Mouse (Mus musculus) limb, embryonic 10.5 days (tissue): Measurements from ENCODE around the gene Pdgfb. TPM values are rescaled to one million over a fixed set of nuclear protein-coding genes. Genes with fewer than 3 reads are reported as not detected.

Source experiments
- DNase-seq: peaks from one replicate; pipeline ENCODE4 v3.0.0-alpha.2; 2017; ENCODE audit warnings: low spot score
- H3K27ac ChIP-seq: fragments of 300-500 bp; sonication (generic); 2 replicates; pipeline ENCODE4 v1.5.1; 2016; ENCODE audit warnings: mild to moderate bottlenecking
- H3K27me3 ChIP-seq: fragments of 300-500 bp; sonication (generic); 2 replicates; pipeline ENCODE4 v1.6.1; 2016; ENCODE audit warnings: low read depth, mild to moderate bottlenecking; ENCODE audit not compliant: poor library complexity, severe bottlenecking
- H3K36me3 ChIP-seq: fragments of 300-500 bp; sonication (generic); 2 replicates; pipeline ENCODE4 v1.6.1; 2016; ENCODE audit warnings: mild to moderate bottlenecking, moderate library complexity
- H3K4me1 ChIP-seq: fragments of 300-500 bp; sonication (generic); 2 replicates; pipeline ENCODE4 v1.6.1; 2016
- H3K4me3 ChIP-seq: fragments of 300-500 bp; sonication (generic); 2 replicates; pipeline ENCODE4 v1.5.1; 2016; ENCODE audit warnings: mild to moderate bottlenecking, moderate library complexity
- H3K9me3 ChIP-seq: fragments of 300-500 bp; sonication (generic); replicated peaks from 2 replicates; pipeline ENCODE4 v1.6.1; 2016; ENCODE audit warnings: mild to moderate bottlenecking
- WGBS: fragments of 180-500 bp; shearing (Covaris S2); methylation state at CpG from one replicate; pipeline ENCODE4 v1.1.7; 2016; 5-methylcytosine and 5-hydroxymethylcytosine counted together
- polyA plus RNA-seq: library from polyadenylated mRNA; unstranded; fragments of >200 nt; fragmentation: Nextera tagmentation; extraction: Ambion mirVana; gene quantifications from 2 replicates; pipeline ENCODE4 v1.2.1, GENCODE M21; 2016

Pdgfb gene
- polyA plus RNA-seq, 1 experiment from 2014 or later = 1.5 TPM

GRCm38 (mm10) chr15:79962661-79963060 lies 52.1 kb downstream of the Pdgfb start:
- no peaks in the 10 kb centered on the region for H3K36me3 ChIP-seq
- DNase-seq = no peak
- WGBS = 90% methylated on average over 18 of the region's 18 CpGs
- H3K27me3 ChIP-seq = no peaks in the 10 kb centered on the region
- no peaks in the 10 kb centered on the region for H3K9me3 ChIP-seq
- no peak overlapping the region for H3K27ac ChIP-seq
- H3K4me1 ChIP-seq = peaks cover 5% of the 10 kb centered on the region; the same call in 1 of the 2 replicates
- H3K4me3 ChIP-seq = no peak overlapping the region

DNA sequence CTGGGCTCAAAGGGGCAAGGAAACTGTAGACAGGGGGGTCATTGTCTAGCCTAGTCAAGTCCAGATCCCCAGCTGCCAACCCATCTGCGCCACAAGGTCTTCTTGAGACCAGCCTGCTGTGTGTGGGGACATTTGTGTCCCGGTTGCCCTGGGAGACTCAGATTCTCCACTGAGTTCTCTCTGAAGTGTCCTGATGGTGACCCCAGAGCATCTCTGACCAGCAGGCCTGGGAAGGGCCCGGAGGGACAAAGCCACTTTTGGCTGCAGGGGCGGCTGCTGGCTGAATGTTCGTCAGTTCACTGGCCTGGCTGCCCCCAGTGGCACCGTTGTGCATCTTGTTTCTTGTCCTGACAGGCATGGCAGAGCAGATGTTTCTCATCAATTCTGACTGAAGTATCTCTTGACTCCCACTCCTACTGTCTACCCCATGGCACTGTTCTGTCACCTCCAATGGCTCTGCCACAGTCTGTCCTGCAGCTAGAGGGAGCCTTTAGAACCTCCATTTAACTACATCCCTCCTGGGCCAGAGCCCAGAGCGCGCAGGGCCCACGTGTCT lies 53.3 kb downstream of the Pdgfb start:
- no peaks in the 10 kb centered on the region for H3K27me3 ChIP-seq
- 63% methylated on average over 9 of the region's 9 CpGs for WGBS
- H3K36me3 ChIP-seq = no peaks in the 10 kb centered on the region
- no peak overlapping the region for H3K4me3 ChIP-seq
- peaks cover 5% of the 10 kb centered on the region; the same call in 1 of the 2 replicates for H3K4me1 ChIP-seq
- DNase-seq = no peak
- H3K9me3 ChIP-seq = no peaks in the 10 kb centered on the region
- H3K27ac ChIP-seq = peak overlapping the region; percentile 30; the same call in 1 of the 2 replicates

DNA sequence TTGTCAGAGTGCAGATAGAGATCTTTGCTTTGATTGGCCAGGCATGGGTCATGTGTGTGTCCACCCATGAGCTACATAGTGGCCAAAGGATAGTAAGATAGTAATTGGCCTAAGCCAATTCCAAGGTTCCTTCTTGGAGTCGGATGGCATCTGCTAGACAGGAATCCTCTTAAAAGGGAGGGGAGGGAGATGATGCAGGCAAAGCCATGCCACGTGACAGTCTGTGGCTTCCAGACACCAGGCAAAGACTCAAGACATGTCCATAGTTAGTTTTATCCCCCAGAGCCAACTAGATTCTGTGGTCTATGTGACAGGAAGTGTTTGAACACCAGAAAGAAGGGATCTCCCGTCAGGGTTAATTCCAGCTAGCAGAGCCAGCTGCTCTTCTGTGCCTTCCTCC lies 56.4 kb downstream of the Pdgfb start:
- H3K27me3 ChIP-seq = no peaks in the 10 kb centered on the region
- 68% methylated on average over 3 of the region's 3 CpGs for WGBS
- no peaks in the 10 kb centered on the region for H3K9me3 ChIP-seq
- H3K27ac ChIP-seq = no peak overlapping the region
- peaks cover 7% of the 10 kb centered on the region; the same call in 1 of the 2 replicates for H3K4me1 ChIP-seq
- no peaks in the 10 kb centered on the region for H3K36me3 ChIP-seq
- H3K4me3 ChIP-seq = no peak overlapping the region
- no peak for DNase-seq

- H3K9me3 ChIP-seq = no peaks in the 10 kb centered on the region
- H3K27ac ChIP-seq = no peak overlapping the region
- H3K36me3 ChIP-seq = no peaks in the 10 kb centered on the region
- DNase-seq = no peak
- H3K27me3 ChIP-seq = no peaks in the 10 kb centered on the region
- WGBS = 84% methylated on average over 8 of the region's 8 CpGs
- H3K4me3 ChIP-seq = no peak overlapping the region
- H3K4me1 ChIP-seq = peaks cover 20% of the 10 kb centered on the region
Measured at GRCm38 (mm10) chr15:79956559-79956958, 58.2 kb downstream of the Pdgfb start.

DNA sequence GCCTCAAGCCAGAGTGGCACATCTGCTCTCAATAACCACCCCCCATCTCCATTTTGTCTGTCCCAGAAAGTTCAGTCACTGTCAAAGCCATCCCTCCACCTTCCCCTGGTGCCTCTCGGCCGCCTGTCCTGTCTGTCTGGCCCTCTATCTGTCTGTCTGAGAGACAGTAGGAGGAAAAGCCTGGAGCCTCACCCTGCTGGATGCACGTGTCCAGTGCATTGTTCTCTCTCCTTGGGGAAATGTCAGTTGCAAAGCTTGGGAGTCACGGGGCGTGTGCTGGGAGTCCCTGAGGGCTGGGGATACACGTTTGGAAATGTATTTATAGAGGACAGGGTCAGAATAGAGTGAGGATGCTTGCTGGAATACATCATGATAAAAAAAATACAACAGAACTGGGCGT lies 61.3 kb downstream of the Pdgfb start:
- Histone ChIP-seq H3K4me1 (peaks cover 43% of the 10 kb centered on the region), H3K9me3 (no peaks in the 10 kb centered on the region), H3K27me3 (no peaks in the 10 kb centered on the region), H3K4me3 (no peak overlapping the region), H3K36me3 (no peaks in the 10 kb centered on the region), H3K27ac (0 out of 2 replicates have a peak overlapping the region, but pooled peaks have one; percentile 25)
- no peak for DNase-seq
- WGBS = 77% methylated on average over 7 of the region's 7 CpGs

GRCm38 (mm10) chr15:79952504-79953231 lies 62.1 kb downstream of the Pdgfb start:
- Histone ChIP-seq H3K4me1 (peaks cover 43% of the 10 kb centered on the region), H3K27ac (peak overlapping the region; percentile 87), H3K9me3 (no peaks in the 10 kb centered on the region), H3K27me3 (no peaks in the 10 kb centered on the region), H3K36me3 (no peaks in the 10 kb centered on the region), H3K4me3 (no peak overlapping the region)
- DNase-seq = no peak
- WGBS = 59% methylated on average over 11 of the region's 11 CpGs

DNA sequence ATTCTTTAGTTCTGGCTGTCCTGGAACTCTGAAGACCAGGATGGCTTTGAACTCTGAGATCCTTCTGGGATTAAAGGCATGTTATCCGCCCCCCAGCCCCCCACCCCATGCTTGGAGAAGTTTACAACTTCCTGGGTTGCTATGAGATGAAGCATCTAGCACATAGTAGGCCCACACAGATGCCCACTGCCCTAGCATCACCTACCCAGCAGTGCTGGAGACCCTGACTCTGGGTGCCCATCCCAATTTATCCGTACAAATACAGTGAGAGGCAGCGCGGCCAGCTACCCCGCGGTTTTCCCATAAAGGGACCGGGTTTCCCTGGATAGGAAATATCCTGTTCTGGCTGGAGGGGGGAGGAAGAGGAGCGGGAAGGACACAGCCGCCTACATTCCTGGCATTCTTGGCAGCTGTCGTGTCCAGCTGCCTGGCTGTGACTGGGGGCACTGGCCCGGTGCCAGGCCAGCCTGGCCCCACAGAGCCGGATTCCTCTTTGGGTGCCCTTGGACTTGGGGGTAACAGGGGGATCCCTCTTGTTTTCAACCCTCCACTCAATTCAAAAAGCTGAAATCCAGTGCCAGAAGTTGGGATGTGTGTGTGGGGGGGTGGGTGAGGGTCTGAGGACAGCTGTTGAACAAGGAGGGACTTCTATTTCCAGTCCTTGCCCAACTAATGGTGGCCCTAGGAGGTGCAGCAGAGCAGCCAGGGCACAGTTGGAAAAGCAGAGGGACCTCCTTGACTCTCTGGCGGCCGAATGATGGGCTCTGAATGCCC lies 62.9 kb downstream of the Pdgfb start:
- Histone ChIP-seq H3K4me3 (no peak overlapping the region), H3K27ac (peak overlapping the region; percentile 87), H3K36me3 (no peaks in the 10 kb centered on the region), H3K9me3 (no peaks in the 10 kb centered on the region), H3K4me1 (peaks cover 43% of the 10 kb centered on the region), H3K27me3 (no peaks in the 10 kb centered on the region)
- no peak for DNase-seq
- WGBS = 59% methylated on average over 14 of the region's 14 CpGs

DNA sequence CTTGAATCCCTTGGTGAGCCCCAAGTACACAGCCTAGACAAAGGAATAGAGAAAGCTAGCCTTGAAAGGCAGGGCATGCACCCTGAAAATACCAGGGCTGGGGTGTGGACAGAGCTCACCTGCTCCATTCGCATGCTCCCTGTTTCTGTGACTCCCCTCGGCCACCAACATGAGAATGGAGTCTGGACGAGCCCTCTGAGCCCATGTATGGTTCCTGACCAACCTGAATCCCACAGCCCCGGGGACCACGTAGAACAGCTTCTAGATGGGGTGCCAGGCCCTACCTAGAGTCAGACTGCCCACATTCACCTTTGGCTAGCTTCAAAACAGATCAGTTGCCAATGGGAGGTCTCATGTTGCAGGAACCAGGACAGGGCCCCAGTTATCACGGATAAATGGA lies 63.6 kb downstream of the Pdgfb start:
- H3K9me3 ChIP-seq = no peaks in the 10 kb centered on the region
- H3K27ac ChIP-seq = peak overlapping the region; percentile 87
- H3K4me3 ChIP-seq = peak overlapping the region; percentile 37; the same call in 1 of the 2 replicates
- peaks cover 45% of the 10 kb centered on the region for H3K4me1 ChIP-seq
- no peak for DNase-seq
- 70% methylated on average over 6 of the region's 6 CpGs for WGBS
- no peaks in the 10 kb centered on the region for H3K36me3 ChIP-seq
- H3K27me3 ChIP-seq = no peaks in the 10 kb centered on the region

DNA sequence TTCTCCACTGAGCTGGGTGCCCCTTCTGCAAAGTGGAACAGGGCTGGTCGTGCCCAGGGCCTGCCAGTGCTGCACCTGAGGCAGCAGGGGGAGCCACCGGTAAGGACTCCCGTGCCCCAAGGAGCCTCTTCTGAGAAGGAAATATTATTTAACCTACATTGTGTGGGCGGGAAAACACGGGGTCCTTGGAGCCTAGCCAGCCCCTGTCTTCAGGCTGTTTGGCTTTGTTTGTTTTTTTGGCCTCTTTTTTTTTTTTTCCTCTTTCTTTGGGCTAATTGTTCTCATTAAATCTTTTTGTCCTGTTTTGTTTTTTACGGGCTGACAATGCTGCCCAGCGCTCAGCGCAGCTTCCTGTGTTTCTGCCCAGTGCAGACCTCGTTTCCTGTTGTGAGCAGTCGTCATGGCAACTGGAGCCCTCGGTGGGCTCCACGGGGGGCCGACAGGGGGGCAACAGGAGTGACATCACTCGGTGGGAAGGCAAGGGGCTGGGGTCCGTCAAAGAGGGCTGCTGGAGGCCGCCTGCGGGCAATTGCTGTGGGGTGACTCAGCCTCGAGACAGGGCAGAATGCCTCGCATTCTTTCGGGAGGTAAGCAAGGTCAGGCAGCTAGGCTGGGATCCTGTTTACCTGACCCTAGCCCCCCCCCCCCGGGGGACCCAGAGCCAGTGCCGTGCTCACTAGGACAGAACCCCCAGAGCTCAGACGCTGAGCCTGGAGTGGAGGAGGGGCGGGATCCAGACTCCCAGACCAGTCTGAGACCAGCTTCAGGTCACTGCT lies 64.3 kb downstream of the Pdgfb start:
- WGBS = 3% methylated on average over 24 of the region's 24 CpGs
- DNase-seq = peak; percentile 90
- Histone ChIP-seq H3K27ac (peak overlapping the region; percentile 87), H3K9me3 (no peaks in the 10 kb centered on the region), H3K4me1 (peaks cover 49% of the 10 kb centered on the region), H3K4me3 (peak overlapping the region; percentile 37), H3K27me3 (no peaks in the 10 kb centered on the region), H3K36me3 (no peaks in the 10 kb centered on the region)

DNA sequence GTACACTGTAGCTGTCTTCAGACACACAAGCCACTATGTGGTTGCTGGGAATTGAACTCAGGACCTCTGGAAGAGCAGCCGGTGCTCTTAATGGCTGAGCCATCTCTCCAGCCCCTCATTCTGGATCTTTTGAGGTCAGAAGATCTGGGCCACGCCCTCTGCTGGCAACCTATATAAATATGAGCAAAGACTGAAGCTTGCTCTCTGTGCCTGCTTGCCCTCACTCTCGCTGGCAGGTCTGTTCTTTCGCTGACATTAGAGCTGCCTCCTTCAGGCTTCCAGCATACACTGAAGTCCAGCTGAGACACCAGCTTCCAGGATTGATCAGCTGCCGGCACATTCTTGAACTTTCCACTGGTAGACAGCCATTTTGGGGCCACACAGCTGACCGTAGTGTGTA lies 67.1 kb downstream of the Pdgfb start:
- Histone ChIP-seq H3K36me3 (no peaks in the 10 kb centered on the region), H3K9me3 (no peaks in the 10 kb centered on the region), H3K4me1 (peaks cover 43% of the 10 kb centered on the region), H3K4me3 (no peak overlapping the region), H3K27me3 (0 out of 2 replicates have a peak, but pooled peaks cover 6% of the 10 kb centered on the region), H3K27ac (peak overlapping the region; percentile 21; the same call in 1 of the 2 replicates)
- DNase-seq = no peak
- 73% methylated on average over 6 of the region's 6 CpGs for WGBS

DNA sequence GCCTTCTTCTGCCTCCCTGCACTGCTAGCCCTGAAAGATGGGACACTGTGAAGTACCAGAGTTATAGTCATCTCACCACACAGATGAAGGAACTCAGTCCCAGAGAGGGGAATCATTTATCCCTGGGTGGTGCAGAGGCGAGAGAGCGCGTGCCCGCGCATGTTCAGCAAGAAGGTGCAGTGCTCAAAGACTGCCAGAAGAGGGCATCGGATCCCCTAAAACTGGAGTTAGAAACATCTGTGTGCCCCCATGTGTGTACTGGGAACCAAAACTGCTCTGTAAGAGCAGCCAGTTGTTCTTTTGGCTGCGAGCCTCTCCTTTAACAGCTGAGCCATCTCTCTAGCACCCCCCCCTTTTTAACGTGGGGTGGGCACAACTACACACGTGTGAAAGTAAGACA lies 68.0 kb downstream of the Pdgfb start:
- Histone ChIP-seq H3K36me3 (no peaks in the 10 kb centered on the region), H3K27ac (no peak overlapping the region; the same call in 1 of the 2 replicates), H3K27me3 (0 out of 2 replicates have a peak, but pooled peaks cover 6% of the 10 kb centered on the region), H3K4me1 (peaks cover 34% of the 10 kb centered on the region), H3K4me3 (no peak overlapping the region), H3K9me3 (no peaks in the 10 kb centered on the region)
- WGBS = 55% methylated on average over 9 of the region's 9 CpGs
- no peak for DNase-seq

- H3K4me3 ChIP-seq = no peak overlapping the region
- DNase-seq = peak; percentile 96
- H3K9me3 ChIP-seq = no peaks in the 10 kb centered on the region
- 0 out of 2 replicates have a peak, but pooled peaks cover 6% of the 10 kb centered on the region for H3K27me3 ChIP-seq
- WGBS = 12% methylated on average over 4 of the region's 4 CpGs
- H3K4me1 ChIP-seq = peaks cover 26% of the 10 kb centered on the region
- H3K36me3 ChIP-seq = no peaks in the 10 kb centered on the region
- no peak overlapping the region; the same call in 1 of the 2 replicates for H3K27ac ChIP-seq
Measured at GRCm38 (mm10) chr15:79946022-79946421, 68.8 kb downstream of the Pdgfb start.
